Mouse (Mus musculus): ENCODE measurements around the gene Acadl.

Acadl gene

GRCm38 (mm10) chr1:66839135-66839534 lies 23.9 kb downstream of the Acadl start:
- DNase-seq (ENCODE audit: low spot score) = no peak

- peak; percentile 68 for DNase-seq (ENCODE audit: low spot score)
Measured at GRCm38 (mm10) chr1:66838184-66839042, 24.7 kb downstream of the Acadl start.

GRCm38 (mm10) chr1:66837207-66837606 lies 25.9 kb downstream of the Acadl start:
- DNase-seq (ENCODE audit: low spot score) = no peak

GRCm38 (mm10) chr1:66832636-66833165 lies 30.4 kb downstream of the Acadl start:
- DNase-seq (ENCODE audit: low spot score) = no peak

- DNase-seq (ENCODE audit: low spot score) = no peak
Measured at GRCm38 (mm10) chr1:66831824-66832600, 31.1 kb downstream of the Acadl start.

GRCm38 (mm10) chr1:66829400-66830080 lies 33.5 kb downstream of the Acadl start:
- DNase-seq (ENCODE audit: low spot score) = no peak

- DNase-seq (ENCODE audit: low spot score) = no peak
Measured at GRCm38 (mm10) chr1:66821966-66822365, 41.1 kb downstream of the Acadl start.

GRCm38 (mm10) chr1:66820241-66820640 lies 42.8 kb downstream of the Acadl start:
- peak; percentile 56 for DNase-seq (ENCODE audit: low spot score)

- peak; percentile 44 for DNase-seq (ENCODE audit: low spot score)
Measured at GRCm38 (mm10) chr1:66817865-66818315, 45.2 kb downstream of the Acadl start.

GRCm38 (mm10) chr1:66817453-66817839 lies 45.6 kb downstream of the Acadl start, which contains the start of gene Kansl1l:
Kansl1l (minus strand) TSS chr1:66817562.
- DNase-seq (ENCODE audit: low spot score) = peak; percentile 95

- peak; percentile 92 for DNase-seq (ENCODE audit: low spot score)
Measured at GRCm38 (mm10) chr1:66816837-66817452, 46.1 kb downstream of the Acadl start.

- DNase-seq (ENCODE audit: low spot score) = peak; percentile 63
Measured at GRCm38 (mm10) chr1:66815941-66816777, 46.9 kb downstream of the Acadl start.

- DNase-seq (ENCODE audit: low spot score) = no peak
Measured at GRCm38 (mm10) chr1:66814756-66815155, 48.3 kb downstream of the Acadl start.

- no peak for DNase-seq (ENCODE audit: low spot score)
Measured at GRCm38 (mm10) chr1:66813191-66813590, 49.9 kb downstream of the Acadl start.

GRCm38 (mm10) chr1:66806821-66807220 lies 56.3 kb downstream of the Acadl start:
- DNase-seq (ENCODE audit: low spot score) = no peak

GRCm38 (mm10) chr1:66805408-66805807 lies 57.7 kb downstream of the Acadl start:
- no peak for DNase-seq (ENCODE audit: low spot score)

GRCm38 (mm10) chr1:66804710-66805109 lies 58.4 kb downstream of the Acadl start:
- DNase-seq (ENCODE audit: low spot score) = no peak

- DNase-seq (ENCODE audit: low spot score) = no peak
Measured at GRCm38 (mm10) chr1:66797962-66798361, 65.1 kb downstream of the Acadl start.

- DNase-seq (ENCODE audit: low spot score) = no peak
Measured at GRCm38 (mm10) chr1:66792838-66793466, 70.1 kb downstream of the Acadl start.

- DNase-seq (ENCODE audit: low spot score) = no peak
Measured at GRCm38 (mm10) chr1:66782296-66782695, 80.8 kb downstream of the Acadl start.

Measured in MN1 (cell line).